Mouse (Mus musculus) testis, adult 2 months (tissue): ENCODE results near the gene Atg4a-ps.

Experiments used
- CTCF ChIP-seq: fragments of 200-500 bp; IDR thresholded peaks from 2 replicates; pipeline ENCODE4 v1.5.1; 2012; ENCODE audit warnings: low read depth, mild to moderate bottlenecking, inconsistent platforms, low read length, moderate library complexity; ENCODE audit not compliant: control insufficient read depth, insufficient read depth, insufficient replicate concordance
- POLR2A ChIP-seq: fragments of 200-500 bp; IDR thresholded peaks from 2 replicates; pipeline ENCODE4 v1.6.1; 2012; ENCODE audit warnings: low read depth, mild to moderate bottlenecking, inconsistent platforms, low read length, moderate library complexity; ENCODE audit not compliant: control insufficient read depth

DNA sequence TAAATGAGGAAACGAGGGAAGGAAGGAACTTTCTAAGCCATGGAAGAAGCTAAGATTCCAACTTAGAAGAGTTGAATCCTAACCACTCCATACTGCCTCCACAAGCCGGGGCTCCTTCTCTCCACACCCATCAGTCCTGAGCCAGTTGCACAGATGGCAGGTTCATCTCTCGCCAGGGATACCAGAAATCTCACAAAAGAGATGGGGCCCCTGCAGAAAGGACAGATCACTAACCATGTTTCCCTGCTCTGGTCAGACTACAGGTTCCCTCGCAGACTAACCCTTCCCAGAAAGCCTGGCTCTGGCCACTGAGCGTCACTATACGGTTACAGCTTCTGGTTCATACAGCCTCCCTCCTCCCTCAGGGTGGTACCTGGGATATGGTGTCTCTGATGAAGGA is 3.8 kb upstream of the Atg4a-ps start:
- TF ChIP-seq CTCF (no peak), POLR2A (no peak)
